Mouse (Mus musculus) bone marrow, adult 2 months (tissue): ENCODE data around the gene Gfra4.

ENCODE experiments used
- CTCF ChIP-seq: fragments of 200-500 bp; IDR thresholded peaks from 2 replicates; pipeline ENCODE4 v1.5.1; 2011; ENCODE audit warnings: low read length, control low read depth; ENCODE audit not compliant: control insufficient read depth, insufficient read depth
- POLR2A ChIP-seq: fragments of 200-500 bp; IDR thresholded peaks from 2 replicates; pipeline ENCODE4 v1.6.1; 2011; ENCODE audit warnings: low read depth, mild to moderate bottlenecking, control low read depth, low read length, borderline replicate concordance; ENCODE audit not compliant: control insufficient read depth

DNA sequence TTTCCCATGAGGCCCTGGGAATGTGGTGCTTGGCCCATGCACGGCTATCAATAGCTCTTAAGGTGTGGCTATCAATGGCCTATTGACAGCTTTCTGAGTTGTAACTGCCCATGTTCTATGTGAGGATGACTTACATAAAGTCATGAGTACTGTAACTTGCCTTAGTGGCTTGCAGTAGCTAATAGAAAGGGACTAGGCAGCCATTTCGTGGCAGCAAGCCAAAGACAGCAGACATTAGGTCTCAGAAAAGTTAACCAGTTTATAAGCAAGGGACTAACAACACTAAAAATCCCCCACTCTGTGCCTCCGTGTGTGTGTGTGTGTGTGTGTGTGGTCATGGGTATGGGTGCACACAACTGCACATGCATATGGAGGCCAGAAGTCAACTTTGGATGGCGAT, 41.3 kb upstream of the Gfra4 start:
- TF ChIP-seq CTCF, result no peak
- no peak for TF ChIP-seq POLR2A
